Mouse (Mus musculus) gastrocnemius, postnatal 4 days (tissue): ENCODE measurements around the gene Plekha4. TPM values are rescaled to one million over a fixed set of nuclear protein-coding genes. Genes with fewer than 3 reads are reported as not detected.

Source experiments
- total RNA-seq, 2 experiments: library from RNA; stranded (reverse); gene quantifications; 2 replicates each; pipeline ENCODE4 v1.2.3; 2021

Plekha4 gene
- total RNA-seq, 2 experiments from 2014 or later = 17.1 to 20.3 TPM

Other genes with a start within 250 kb of the Plekha4 start
- gene Slc6a21, start 248.8 kb upstream of the Plekha4 start, total RNA-seq = not detected
- gene Trpm4, start 192.6 kb upstream of the Plekha4 start, total RNA-seq = 10 to 100 TPM; 42.7 to 53.4 TPM
- 100 to 1,000 TPM; 523 to 551 TPM for gene Hrc, start 191.0 kb upstream of the Plekha4 start, total RNA-seq
- 1 to 10 TPM; 1.9 to 2.4 TPM for gene Ppfia3, start 159.3 kb upstream of the Plekha4 start, total RNA-seq
- 1 to 10 TPM in 1 of 2 experiments, under 1 TPM in 1; 0.86 to 1.1 TPM for gene Lin7b, start 155.7 kb upstream of the Plekha4 start, total RNA-seq
- gene Snrnp70, start 130.6 kb upstream of the Plekha4 start, total RNA-seq = 100 to 1,000 TPM; 215 to 251 TPM
- 10 to 100 TPM; 11.4 to 12.8 TPM for gene Kcna7, start 120.7 kb upstream of the Plekha4 start, total RNA-seq
- gene Ntf5, start 112.6 kb upstream of the Plekha4 start, total RNA-seq = under 1 TPM; 0.61 to 0.98 TPM
- not detected for gene Lhb, start 105.5 kb upstream of the Plekha4 start, total RNA-seq
- 100 to 1,000 TPM; 114 to 133 TPM for gene Gys1, start 91.5 kb upstream of the Plekha4 start, total RNA-seq
- 10 to 100 TPM; 41.4 to 41.8 TPM for gene Ruvbl2, start 88.2 kb upstream of the Plekha4 start, total RNA-seq
- 100 to 1,000 TPM; 339 to 373 TPM for gene Ftl1, start 66.4 kb upstream of the Plekha4 start, total RNA-seq
- gene Bax, start 59.4 kb upstream of the Plekha4 start, total RNA-seq = 10 to 100 TPM; 39.3 to 43.8 TPM
- under 1 TPM; 0.17 to 0.36 TPM for gene Tulp2, start 44.5 kb upstream of the Plekha4 start, total RNA-seq
- 1 to 10 TPM; 3.8 to 5.4 TPM for gene Gm45808, start 39.5 kb upstream of the Plekha4 start, total RNA-seq
- 1 to 10 TPM; 8.3 TPM for gene Dhdh, start 37.5 kb upstream of the Plekha4 start, total RNA-seq
- gene Nucb1, start 15.9 kb upstream of the Plekha4 start, total RNA-seq = 100 to 1,000 TPM; 182 to 199 TPM
- 10 to 100 TPM; 22.7 to 23.5 TPM for gene Ppp1r15a, start 62 bp upstream of the Plekha4 start, total RNA-seq
- under 1 TPM; 0.61 to 0.80 TPM for gene Hsd17b14, start 28.6 kb downstream of the Plekha4 start, total RNA-seq
- 10 to 100 TPM; 32.2 to 36.3 TPM for gene Bcat2, start 43.8 kb downstream of the Plekha4 start, total RNA-seq
- gene Fgf21, start 89.2 kb downstream of the Plekha4 start, total RNA-seq = not detected
- not detected for gene Fut1, start 91.0 kb downstream of the Plekha4 start, total RNA-seq
- under 1 TPM; 0.34 to 0.36 TPM for gene Izumo1, start 95.5 kb downstream of the Plekha4 start, total RNA-seq
- gene Rasip1, start 101.2 kb downstream of the Plekha4 start, total RNA-seq = 10 to 100 TPM; 23.0 to 25.6 TPM
- gene Mamstr, start 113.6 kb downstream of the Plekha4 start, total RNA-seq = 100 to 1,000 TPM; 170 to 187 TPM
- not detected for gene Fut2, start 140.1 kb downstream of the Plekha4 start, total RNA-seq
- gene Ntn5, start 157.7 kb downstream of the Plekha4 start, total RNA-seq = 1 to 10 TPM in 1 of 2 experiments, under 1 TPM in 1; 0.88 to 1.3 TPM
- under 1 TPM; 0.23 to 0.39 TPM for gene Sec1, start 168.1 kb downstream of the Plekha4 start, total RNA-seq
- gene Car11, start 173.5 kb downstream of the Plekha4 start, total RNA-seq = 1 to 10 TPM; 4.6 to 4.9 TPM
- gene Dbp, start 178.8 kb downstream of the Plekha4 start, total RNA-seq = 10 to 100 TPM; 22.1 to 26.9 TPM
- 1,000 to 10,000 TPM in 1 of 2 experiments, 100 to 1,000 TPM in 1; 1,000 to 1,132 TPM for gene Rpl18, start 189.1 kb downstream of the Plekha4 start, total RNA-seq
- 10 to 100 TPM; 17.4 to 17.9 TPM for gene Sphk2, start 191.7 kb downstream of the Plekha4 start, total RNA-seq
- under 1 TPM; 0.34 to 0.52 TPM for gene Fam83e, start 194.9 kb downstream of the Plekha4 start, total RNA-seq
- not detected for gene Spaca4, start 199.5 kb downstream of the Plekha4 start, total RNA-seq